ENCODE assay signal across 8 mouse cellular contexts in genomic region chr11:46276778-46277177, GRCm38 (mm10). TPM values are rescaled to one million over a fixed set of nuclear protein-coding genes. Genes with fewer than 3 reads are reported as not detected.
DNase-seq lines count a peak whose midpoint lies in the region; TF ChIP-seq lines count a peak whose summit lies in the region.
"Had no signal": no experiment of that assay in that cellular context is flagged by ENCODE, and none has a peak within 500 bp of the region (broad histone marks: within the 10 kb centered on the region; RNA-seq: fewer than 3 reads in every experiment).

No protein-coding gene starts in this region.

- no peak for TF ChIP-seq EP300 in MEL (IDR thresholded peaks at IDR 0.05; ENCODE audit: low read depth in 1 of 2, low read length in 2 of 2)

- DNase-seq in layer of hippocampus, adult 9-11 months: peak; percentile 40
- DNase-seq in layer of hippocampus, adult 11-12 months (ENCODE audit: low spot score): no peak
- DNase-seq in MEL (ENCODE audit: low read depth, low spot score): peak; percentile 82
- peak; percentile 81 for DNase-seq in kidney, adult 9 months
- no peak for DNase-seq in frontal cortex, postnatal 36 days (ENCODE audit: low spot score in 2 of 2)

- no peaks in the 10 kb centered on the region for H3K9me3 ChIP-seq in MEL (replicated peaks; ENCODE audit: insufficient read depth, low read length)
- H3K9me3 ChIP-seq: heart, embryonic 15.5 days had no signal

- TF ChIP-seq CTCF in MEL (IDR thresholded peaks at IDR 0.05 in 2 of 3, conservative IDR thresholded peaks at IDR 0.05 in 1 of 3; ENCODE audit: control insufficient read depth in 1 of 3, insufficient read depth in 1 of 3, low read depth in 2 of 3, low read length in 3 of 3, poor library complexity in 1 of 3, severe bottlenecking in 1 of 3): peak; percentile 87 to 92 (median 90)
- TF ChIP-seq CTCF in bone marrow, adult 2 months (IDR thresholded peaks at IDR 0.05; ENCODE audit: control insufficient read depth, insufficient read depth, low read length): peak; percentile 70
- peak; percentile 50 for TF ChIP-seq CTCF in olfactory bulb, adult 2 months (IDR thresholded peaks at IDR 0.05; ENCODE audit: insufficient read depth, low read depth, low read length)

- 59% methylated on average over 5 of the region's 5 CpGs for WGBS in bone marrow, adult 2 months
- 52% methylated on average over 5 of the region's 5 CpGs for WGBS in olfactory bulb, adult 2 months

- TF ChIP-seq RAD21 in MEL (IDR thresholded peaks at IDR 0.05; ENCODE audit: low read depth, low read length): peak; percentile 25

- no peak overlapping the region for H3K4me3 ChIP-seq in MEL (ENCODE audit: control insufficient read depth in 1 of 2, insufficient read depth in 1 of 2, low read depth in 2 of 2, low read length in 2 of 2)
- no peak overlapping the region for H3K4me3 ChIP-seq in bone marrow, adult 2 months (replicated peaks; ENCODE audit: control insufficient read depth, low read depth, low read length)
- H3K4me3 ChIP-seq in olfactory bulb, adult 2 months (ENCODE audit: insufficient read depth, low read depth, low read length): no peak overlapping the region
- H3K4me3 ChIP-seq: heart, embryonic 15.5 days had no signal

- no peaks in the 10 kb centered on the region for H3K79me2 ChIP-seq in MEL (ENCODE audit: control insufficient read depth, insufficient read depth, low read length, poor library complexity)

- peaks cover 0 to 6% of the 10 kb centered on the region in 2 experiments; a peak in 2 of 4 replicates for H3K36me3 ChIP-seq in MEL (ENCODE audit: control insufficient read depth in 1 of 2, insufficient read depth in 2 of 2, low read length in 2 of 2)
- H3K36me3 ChIP-seq: heart, embryonic 15.5 days had no signal

- H3K4me1 ChIP-seq in MEL (ENCODE audit: control insufficient read depth in 1 of 2, insufficient read depth in 2 of 2, low read length in 2 of 2): no peaks in the 10 kb centered on the region
- no peaks in the 10 kb centered on the region for H3K4me1 ChIP-seq in bone marrow, adult 2 months (ENCODE audit: control insufficient read depth, insufficient read depth, low read length)
- peaks cover 4% of the 10 kb centered on the region; the same call in 1 of the 2 replicates for H3K4me1 ChIP-seq in olfactory bulb, adult 2 months (ENCODE audit: control insufficient read depth, insufficient read depth, low read length)
- H3K4me1 ChIP-seq: heart, embryonic 15.5 days had no signal

- H3K9ac ChIP-seq in MEL (ENCODE audit: control insufficient read depth, low read depth, low read length, poor library complexity, severe bottlenecking): no peak overlapping the region
- H3K9ac ChIP-seq: heart, embryonic 15.5 days had no signal

- no peak overlapping the region for H3K27ac ChIP-seq in MEL (ENCODE audit: control insufficient read depth, low read depth, low read length)
- no peak overlapping the region; the same call in 1 of the 2 replicates for H3K27ac ChIP-seq in bone marrow, adult 2 months (ENCODE audit: control insufficient read depth, insufficient read depth, low read depth, low read length, poor library complexity)
- no peak overlapping the region for H3K27ac ChIP-seq in olfactory bulb, adult 2 months (ENCODE audit: insufficient read depth, low read depth, low read length)
- H3K27ac ChIP-seq: heart, embryonic 15.5 days had no signal

- no peak for TF ChIP-seq POLR2A in MEL (IDR thresholded peaks at IDR 0.05; ENCODE audit: control insufficient read depth in 1 of 2, insufficient read depth in 1 of 2, low read depth in 1 of 2, low read length in 2 of 2, poor library complexity in 1 of 2)
- TF ChIP-seq POLR2A in bone marrow, adult 2 months (IDR thresholded peaks at IDR 0.05; ENCODE audit: borderline replicate concordance, control insufficient read depth, low read depth, low read length): no peak
- no peak for TF ChIP-seq POLR2A in olfactory bulb, adult 2 months (IDR thresholded peaks at IDR 0.05; ENCODE audit: insufficient read depth, low read depth, low read length)

- H3K27me3 ChIP-seq in MEL (ENCODE audit: control insufficient read depth in 1 of 2, insufficient read depth in 2 of 2, low read length in 2 of 2): no peaks in the 10 kb centered on the region
- H3K27me3 ChIP-seq: heart, embryonic 15.5 days had no signal

TF ChIP-seq in MEL, 35 proteins besides CTCF, POLR2A, EP300 and RAD21:
- TF ChIP-seq ELF1 (IDR thresholded peaks at IDR 0.05; ENCODE audit: low read depth, low read length): no peak
- TF ChIP-seq SIN3A (IDR thresholded peaks at IDR 0.05; ENCODE audit: low read length): no peak
- peak; percentile 37 for TF ChIP-seq SMC3 (IDR thresholded peaks at IDR 0.05; ENCODE audit: low read depth, low read length)
- no peak for TF ChIP-seq ZC3H11A (IDR thresholded peaks at IDR 0.05; ENCODE audit: low read depth, low read length)
- TF ChIP-seq MYB (IDR thresholded peaks at IDR 0.05; ENCODE audit: low read depth, low read length): no peak
- no peak for TF ChIP-seq GATA1 (IDR thresholded peaks at IDR 0.05; ENCODE audit: low read depth, low read length)
- TF ChIP-seq ZKSCAN1 (IDR thresholded peaks at IDR 0.05; ENCODE audit: low read depth, low read length): no peak
- no peak for TF ChIP-seq JUND (IDR thresholded peaks at IDR 0.05; ENCODE audit: low read depth, low read length)
- TF ChIP-seq MAX (IDR thresholded peaks at IDR 0.05; ENCODE audit: low read length): peak; percentile 31; the same call in 1 of the 2 replicates
- TF ChIP-seq MAZ (IDR thresholded peaks at IDR 0.05; ENCODE audit: low read depth, low read length): no peak
- TF ChIP-seq CHD2 (IDR thresholded peaks at IDR 0.05; ENCODE audit: low read length): no peak
- no peak for TF ChIP-seq ZNF384 (IDR thresholded peaks at IDR 0.05; ENCODE audit: low read depth, low read length)

RNA-seq across cellular contexts. Expression of gene Cyfip2, which starts 35.9 kb away (rescaled TPM):
- 9.9 and 13.7 TPM in 2 replicates for total RNA-seq in MEL (2012; rRNA removed)
- 10 to 100 TPM; 18.9 to 31.8 TPM for polyA plus RNA-seq in MEL (2012; ENCODE audit: insufficient read depth in 1 of 2, insufficient read length in 2 of 2, low read depth in 1 of 2, low replicate concordance in 2 of 2, missing spikeins in 1 of 2)
- polyA plus RNA-seq in bone marrow, adult 2 months (2011; ENCODE audit: insufficient read depth, insufficient read length, low replicate concordance, missing spikeins): 13.4 and 32.6 TPM in 2 replicates
- 150 TPM in 1 of 2 replicates, not detected in the other for polyA plus RNA-seq in olfactory bulb, adult 2 months (2012; ENCODE audit: insufficient read depth, insufficient read length, low replicate concordance, missing spikeins)

RNA-seq across cellular contexts. Expression of gene Fndc9, which starts 41.4 kb away (rescaled TPM):
- 0.07 and 0.08 TPM in 2 replicates for total RNA-seq in MEL (2012; rRNA removed)
- polyA plus RNA-seq in MEL (2012; ENCODE audit: insufficient read depth in 1 of 2, insufficient read length in 2 of 2, low read depth in 1 of 2, low replicate concordance in 2 of 2, missing spikeins in 1 of 2): under 1 TPM in 1 of 2 experiments, not detected in 1; 0.35 TPM
- polyA plus RNA-seq in bone marrow, adult 2 months (2011; ENCODE audit: insufficient read depth, insufficient read length, low replicate concordance, missing spikeins): not detected in 2 replicates
- not detected in 2 replicates for polyA plus RNA-seq in olfactory bulb, adult 2 months (2012; ENCODE audit: insufficient read depth, insufficient read length, low replicate concordance, missing spikeins)
- polyA plus RNA-seq: heart, embryonic 15.5 days had no signal

Comparison
In these comparisons a context has a peak if more than half of its experiments do, and no peak if none do; other contexts are left out.
1. DNase-seq: peak in layer of hippocampus, adult 9-11 months (single experiment), MEL (single experiment) and kidney, adult 9 months (single experiment); none in layer of hippocampus, adult 11-12 months (single experiment) and frontal cortex, postnatal 36 days (0 of 2).
2. Peak in every context shown above with its lines, with median percentiles within 50 percentile points of each other: CTCF ChIP-seq.